Mouse (Mus musculus): ENCODE results near the gene Hsf5. TPM values are rescaled to one million over a fixed set of nuclear protein-coding genes. Genes with fewer than 3 reads are reported as not detected.

The Hsf5 gene
- polyA plus RNA-seq, 1 experiment from 2014 or later = 0.42 TPM

DNA sequence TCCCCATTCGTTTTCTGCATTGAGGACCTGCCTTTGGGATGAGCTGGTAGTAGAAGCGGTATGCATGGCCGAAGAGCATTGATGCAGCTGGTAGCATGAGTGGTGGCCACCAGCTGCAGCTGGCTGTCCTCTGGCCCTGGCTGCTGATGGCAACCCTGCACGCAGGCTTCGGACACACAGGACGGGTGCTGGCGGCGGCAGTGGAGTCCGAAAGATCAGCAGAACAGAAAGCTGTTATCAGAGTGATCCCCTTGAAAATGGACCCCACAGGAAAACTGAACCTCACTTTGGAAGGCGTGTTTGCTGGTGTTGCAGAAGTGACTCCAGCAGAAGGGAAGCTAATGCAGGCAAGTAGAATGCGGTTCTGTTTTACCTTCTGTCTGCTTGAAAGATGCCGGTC lies 47.6 kb downstream of the Hsf5 start:
- Histone ChIP-seq H3K27me3 (peaks cover 14% of the 10 kb centered on the region), H3K36me3 (no peaks in the 10 kb centered on the region), H3K27ac (no peak overlapping the region), H3K9me3 (no peaks in the 10 kb centered on the region), H3K4me3 (peak overlapping the region; percentile 29), H3K4me1 (peaks cover 7% of the 10 kb centered on the region), H3K4me2 (replicated peaks) (peak overlapping the region; percentile 46), H3K9ac (no peak overlapping the region)
- no peak for ATAC-seq (ENCODE audit: low FRiP score, low read depth)
- 60% methylated on average over 12 of the region's 12 CpGs for WGBS

DNA sequence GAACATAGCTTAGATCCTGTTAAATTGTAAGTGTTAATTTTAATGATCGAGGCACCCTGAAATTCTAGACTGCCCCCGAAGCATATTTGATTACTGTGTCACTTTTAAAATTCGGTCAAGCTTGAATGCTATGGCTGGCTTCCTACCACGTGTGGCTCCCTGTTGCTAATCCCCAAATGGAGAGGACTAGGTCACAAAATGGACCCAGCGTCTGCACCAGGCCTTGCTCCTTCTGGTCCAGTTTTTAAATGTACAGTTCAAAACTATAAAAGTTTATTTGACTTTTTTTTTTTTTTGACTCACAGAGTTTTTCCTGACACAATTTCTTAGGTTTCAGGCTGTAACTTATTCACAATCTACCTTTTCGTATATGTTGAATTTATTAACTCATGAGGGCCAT lies 48.3 kb downstream of the Hsf5 start:
- H3K4me1 ChIP-seq = peaks cover 7% of the 10 kb centered on the region
- WGBS = 53% methylated on average over 6 of the region's 6 CpGs
- no peak for ATAC-seq (ENCODE audit: low FRiP score, low read depth)
- H3K27ac ChIP-seq = no peak overlapping the region
- peaks cover 14% of the 10 kb centered on the region for H3K27me3 ChIP-seq
- no peak overlapping the region for H3K4me3 ChIP-seq
- H3K4me2 ChIP-seq (replicated peaks) = no peak overlapping the region
- no peak overlapping the region for H3K9ac ChIP-seq
- H3K9me3 ChIP-seq = no peaks in the 10 kb centered on the region
- H3K36me3 ChIP-seq = no peaks in the 10 kb centered on the region

DNA sequence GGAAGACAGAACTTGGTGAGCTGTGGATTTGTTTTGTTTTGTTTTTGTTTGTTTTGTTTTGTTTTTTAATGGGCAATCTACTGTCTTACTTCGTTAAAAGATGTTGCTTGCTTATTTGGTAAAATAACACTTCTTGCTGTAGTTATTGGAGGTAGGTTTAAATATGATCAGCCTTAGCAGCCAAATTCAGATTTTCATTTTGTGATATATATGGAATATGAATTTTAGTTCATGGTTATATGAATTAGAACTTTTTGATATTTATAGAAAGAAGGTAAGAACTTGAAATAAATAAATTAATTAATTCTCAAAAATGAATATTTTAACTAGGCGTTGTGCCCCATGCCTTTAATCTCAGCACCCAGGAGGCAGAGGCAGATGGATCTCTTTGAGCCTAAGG lies 48.7 kb downstream of the Hsf5 start:
- H3K27ac ChIP-seq = no peak overlapping the region
- H3K4me3 ChIP-seq = 0 out of 2 replicates have a peak overlapping the region, but pooled peaks have one; percentile 11
- H3K36me3 ChIP-seq = no peaks in the 10 kb centered on the region
- H3K9ac ChIP-seq = no peak overlapping the region
- no peak for ATAC-seq (ENCODE audit: low FRiP score, low read depth)
- no peaks in the 10 kb centered on the region for H3K9me3 ChIP-seq
- peaks cover 7% of the 10 kb centered on the region for H3K4me1 ChIP-seq
- H3K27me3 ChIP-seq = peaks cover 14% of the 10 kb centered on the region
- H3K4me2 ChIP-seq (replicated peaks) = peak overlapping the region; percentile 29; the same call in 1 of the 2 replicates
- WGBS = 74% methylated on average over 2 of the region's 2 CpGs

DNA sequence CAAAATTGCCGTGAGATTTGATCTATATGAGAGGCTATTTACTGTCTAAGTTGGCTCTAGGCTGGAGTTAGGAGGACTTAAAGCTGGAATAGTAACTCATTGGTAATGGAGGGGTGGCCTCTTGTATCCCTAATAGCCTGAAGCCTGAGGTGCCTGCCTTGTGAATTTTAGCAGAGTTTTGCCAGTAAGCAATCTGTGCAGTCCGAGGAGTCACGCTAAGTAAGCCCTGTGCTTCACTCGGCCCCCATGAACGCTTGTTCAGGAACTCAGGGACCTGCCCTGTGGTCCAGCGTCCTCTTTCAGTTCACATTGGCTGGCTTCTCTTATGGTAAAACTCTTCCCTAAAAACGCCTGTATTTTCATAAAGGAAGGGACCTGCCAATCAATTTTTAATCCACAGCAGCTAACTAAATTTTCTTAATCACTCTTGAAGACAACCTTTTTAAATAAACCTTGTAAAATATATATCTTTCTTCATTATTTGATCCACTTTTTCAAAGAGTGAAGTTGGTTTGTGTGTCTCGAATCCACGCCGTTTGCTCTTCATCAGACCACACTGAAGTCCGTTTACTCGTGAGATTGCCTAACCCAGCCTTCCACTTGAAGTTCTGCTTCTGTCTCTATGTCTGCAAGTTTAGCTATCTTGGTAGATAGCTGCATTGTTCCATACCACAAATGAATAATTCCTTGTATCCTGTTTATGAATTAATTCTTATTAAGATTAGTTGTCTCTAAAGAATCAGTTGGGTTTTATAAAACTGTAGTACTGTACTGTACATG lies 49.5 kb downstream of the Hsf5 start:
- ATAC-seq (ENCODE audit: low FRiP score, low read depth) = no peak
- Histone ChIP-seq H3K4me2 (replicated peaks) (peak overlapping the region; percentile 29; the same call in 1 of the 2 replicates), H3K4me3 (peak overlapping the region; percentile 11; the same call in 1 of the 2 replicates), H3K27me3 (peaks cover 14% of the 10 kb centered on the region), H3K27ac (no peak overlapping the region), H3K36me3 (no peaks in the 10 kb centered on the region), H3K9me3 (no peaks in the 10 kb centered on the region), H3K4me1 (peaks cover 7% of the 10 kb centered on the region), H3K9ac (no peak overlapping the region)
- WGBS = 68% methylated on average over 12 of the region's 12 CpGs

DNA sequence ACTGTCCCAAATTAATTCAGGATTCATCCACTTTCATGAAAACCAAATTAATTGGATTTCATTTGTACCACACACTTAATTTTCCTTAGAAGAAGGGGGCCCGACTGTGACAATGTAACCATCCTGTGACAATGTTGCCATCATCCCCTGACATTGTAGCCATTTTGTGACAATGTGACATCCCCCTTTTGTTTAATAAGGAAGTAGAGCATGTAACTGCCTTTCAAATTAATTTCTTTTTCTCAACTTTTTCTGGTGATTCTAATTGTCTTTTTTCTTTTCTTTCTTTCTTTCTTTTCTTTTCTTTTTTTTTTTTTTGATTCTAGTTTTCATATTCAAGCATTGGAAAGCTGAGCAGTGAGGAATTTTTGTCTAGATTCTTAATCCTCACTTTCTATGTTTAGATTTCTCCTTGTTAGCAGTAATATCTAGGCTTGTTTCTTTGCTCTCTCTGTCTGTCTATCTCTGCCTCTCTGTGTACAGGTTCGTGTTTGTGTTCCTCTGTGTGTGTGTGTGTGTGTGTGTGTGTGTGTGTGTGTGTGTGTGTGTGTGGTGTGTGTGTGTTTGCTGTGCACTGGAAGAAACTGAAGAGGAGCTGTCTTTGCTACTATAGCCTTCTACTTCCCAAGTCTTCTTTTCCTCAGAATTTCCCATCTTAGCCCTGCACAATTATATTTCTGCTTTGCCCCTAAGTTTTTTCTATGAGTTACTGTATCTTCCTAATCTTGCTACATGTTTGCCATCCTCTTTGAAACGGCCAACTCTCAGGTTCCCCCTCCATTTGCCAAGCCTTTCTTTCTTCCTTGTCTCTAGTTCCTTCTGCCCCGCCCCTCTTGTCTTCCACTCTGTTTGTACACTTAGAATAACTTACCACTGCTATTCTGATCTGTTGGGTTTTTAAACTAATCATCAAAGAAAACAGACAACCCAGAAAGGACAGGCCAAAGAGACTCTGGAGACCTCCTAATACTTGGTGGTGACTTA lies 50.4 kb downstream of the Hsf5 start:
- Histone ChIP-seq H3K36me3 (no peaks in the 10 kb centered on the region), H3K4me3 (no peak overlapping the region), H3K27me3 (peaks cover 14% of the 10 kb centered on the region), H3K4me2 (replicated peaks) (no peak overlapping the region), H3K4me1 (peaks cover 7% of the 10 kb centered on the region), H3K9me3 (no peaks in the 10 kb centered on the region), H3K27ac (no peak overlapping the region), H3K9ac (no peak overlapping the region)
- no peak for ATAC-seq (ENCODE audit: low FRiP score, low read depth)
- WGBS = 76% methylated on average over 4 of the region's 4 CpGs

DNA sequence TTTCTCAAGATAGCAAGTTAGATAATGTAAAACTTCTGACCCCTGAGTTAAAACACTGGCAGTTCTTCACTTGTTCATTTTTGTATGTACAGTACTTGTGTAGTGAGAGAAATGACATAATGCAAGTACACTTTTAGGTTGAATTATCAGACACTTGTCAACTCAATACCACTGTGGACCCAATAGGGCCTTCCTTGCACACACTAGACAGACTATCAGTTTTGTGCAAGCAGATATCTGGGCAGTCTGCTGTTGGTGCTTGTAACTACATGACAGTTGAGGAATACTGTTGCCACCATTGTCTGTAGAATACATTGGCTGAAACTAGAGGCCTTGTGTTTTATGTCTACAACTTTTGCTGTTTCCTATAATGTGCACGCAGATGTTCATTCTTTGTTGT lies 56.3 kb downstream of the Hsf5 start:
- Histone ChIP-seq H3K27me3 (no peaks in the 10 kb centered on the region), H3K4me3 (no peak overlapping the region), H3K4me2 (replicated peaks) (no peak overlapping the region), H3K9me3 (no peaks in the 10 kb centered on the region), H3K9ac (no peak overlapping the region), H3K36me3 (no peaks in the 10 kb centered on the region), H3K27ac (no peak overlapping the region), H3K4me1 (no peaks in the 10 kb centered on the region)
- 92% methylated on average over 1 of the region's 1 CpGs for WGBS
- no peak for ATAC-seq (ENCODE audit: low FRiP score, low read depth)

DNA sequence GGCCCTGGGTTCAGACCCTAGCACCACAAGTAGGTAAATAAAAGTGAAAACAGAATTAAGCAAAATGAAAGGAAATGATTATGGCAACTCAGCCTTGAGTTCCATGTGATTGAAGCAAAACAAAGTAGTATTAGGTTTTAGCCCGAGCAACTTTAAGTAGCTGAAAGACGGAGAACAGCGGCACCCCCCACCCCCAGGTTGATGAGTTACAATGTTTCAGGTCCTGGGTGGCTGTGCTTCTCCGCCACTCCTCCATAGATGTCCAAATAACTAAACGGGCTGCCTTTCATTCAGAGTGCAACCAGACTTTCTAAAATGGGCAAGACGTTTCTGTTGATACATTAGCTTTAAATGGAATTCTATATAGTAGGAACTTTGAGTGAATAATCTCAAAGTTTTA lies 58.6 kb downstream of the Hsf5 start:
- H3K4me1 ChIP-seq = no peaks in the 10 kb centered on the region

DNA sequence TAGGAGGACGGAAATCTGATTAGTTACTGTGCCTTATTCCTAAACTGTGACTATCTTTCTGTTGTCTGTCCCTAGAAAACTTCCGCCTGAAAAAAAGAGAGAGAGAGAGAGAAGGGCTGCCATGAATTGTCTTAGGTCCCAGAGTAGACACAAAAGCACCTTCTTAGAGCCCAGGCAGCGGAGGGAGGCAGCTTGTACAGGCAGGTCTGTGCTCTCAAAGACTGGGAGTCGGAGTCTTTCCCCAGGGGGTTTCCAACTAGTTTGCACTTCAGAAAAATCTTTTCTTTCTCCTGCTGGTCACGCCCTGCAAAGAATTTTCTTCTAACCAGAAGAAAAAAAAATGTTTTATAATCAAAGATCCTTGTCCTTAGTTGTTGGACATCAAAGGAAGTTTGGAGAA lies 60.8 kb downstream of the Hsf5 start:
- no peaks in the 10 kb centered on the region for H3K27me3 ChIP-seq
- H3K4me2 ChIP-seq (replicated peaks) = no peak overlapping the region
- H3K9me3 ChIP-seq = no peaks in the 10 kb centered on the region
- no peaks in the 10 kb centered on the region for H3K4me1 ChIP-seq
- no peak for ATAC-seq (ENCODE audit: low FRiP score, low read depth)
- H3K27ac ChIP-seq = no peak overlapping the region
- H3K36me3 ChIP-seq = no peaks in the 10 kb centered on the region
- 62% methylated on average over 5 of the region's 5 CpGs for WGBS
- H3K4me3 ChIP-seq = no peak overlapping the region
- H3K9ac ChIP-seq = no peak overlapping the region

More for the DNA sequence above, 58.6 kb downstream of the Hsf5 start:
- no peak overlapping the region for H3K27ac ChIP-seq
- no peak overlapping the region for H3K4me3 ChIP-seq
- no peaks in the 10 kb centered on the region for H3K9me3 ChIP-seq
- no peaks in the 10 kb centered on the region for H3K27me3 ChIP-seq
- H3K9ac ChIP-seq = no peak overlapping the region
- ATAC-seq (ENCODE audit: low FRiP score, low read depth) = no peak
- WGBS = 90% methylated on average over 6 of the region's 6 CpGs
- H3K4me2 ChIP-seq (replicated peaks) = no peak overlapping the region
- no peaks in the 10 kb centered on the region for H3K36me3 ChIP-seq

DNA sequence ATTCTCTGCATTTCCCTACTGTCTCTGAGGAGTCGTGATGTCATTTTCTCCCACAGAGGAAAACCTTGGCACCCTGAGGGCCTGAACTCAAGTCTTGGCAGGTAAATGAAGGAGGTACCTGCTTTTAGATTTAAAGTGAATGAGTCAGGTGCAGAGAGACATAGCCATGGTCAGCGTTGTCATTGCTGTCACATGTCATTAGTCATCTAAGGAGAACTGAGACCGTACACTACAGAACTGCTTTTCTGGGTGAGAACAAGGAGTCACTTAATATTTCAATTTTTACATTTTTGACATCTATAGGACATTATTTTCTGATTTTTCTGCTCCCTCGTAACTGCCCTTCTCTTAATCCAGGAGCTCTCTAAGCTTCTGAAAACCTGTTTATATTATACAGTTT lies 61.6 kb downstream of the Hsf5 start:
- no peak overlapping the region for H3K9ac ChIP-seq
- H3K4me1 ChIP-seq = peaks cover 6% of the 10 kb centered on the region
- WGBS = 83% methylated on average over 4 of the region's 4 CpGs
- no peaks in the 10 kb centered on the region for H3K27me3 ChIP-seq
- H3K4me2 ChIP-seq (replicated peaks) = no peak overlapping the region
- H3K4me3 ChIP-seq = no peak overlapping the region
- no peaks in the 10 kb centered on the region for H3K9me3 ChIP-seq
- no peaks in the 10 kb centered on the region for H3K36me3 ChIP-seq
- H3K27ac ChIP-seq = no peak overlapping the region
- no peak for ATAC-seq (ENCODE audit: low FRiP score, low read depth)

DNA sequence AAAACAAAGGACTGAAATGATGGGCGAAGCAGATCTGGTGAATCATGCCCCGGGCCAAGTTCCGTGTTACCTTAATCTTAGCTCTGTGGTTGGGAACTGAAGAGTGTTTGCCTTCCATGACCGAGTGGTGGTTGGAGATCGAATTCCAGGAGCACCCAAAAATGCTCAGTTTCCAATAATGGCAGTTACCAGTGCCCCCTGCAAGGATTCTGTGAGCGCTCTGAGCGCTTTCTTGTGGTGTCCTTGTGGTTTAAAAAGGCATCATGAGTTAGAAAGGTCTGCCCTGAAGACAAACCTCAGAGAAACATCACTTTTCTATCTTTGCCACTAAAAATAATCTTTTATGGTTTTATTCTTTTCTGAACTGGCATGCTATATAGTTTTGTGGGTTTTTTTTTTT lies 62.0 kb downstream of the Hsf5 start:
- Histone ChIP-seq H3K27ac (no peak overlapping the region), H3K36me3 (no peaks in the 10 kb centered on the region), H3K4me2 (replicated peaks) (no peak overlapping the region), H3K9me3 (no peaks in the 10 kb centered on the region), H3K4me1 (peaks cover 6% of the 10 kb centered on the region), H3K27me3 (no peaks in the 10 kb centered on the region), H3K4me3 (no peak overlapping the region), H3K9ac (no peak overlapping the region)
- ATAC-seq (ENCODE audit: low FRiP score, low read depth) = no peak
- 85% methylated on average over 7 of the region's 7 CpGs for WGBS

DNA sequence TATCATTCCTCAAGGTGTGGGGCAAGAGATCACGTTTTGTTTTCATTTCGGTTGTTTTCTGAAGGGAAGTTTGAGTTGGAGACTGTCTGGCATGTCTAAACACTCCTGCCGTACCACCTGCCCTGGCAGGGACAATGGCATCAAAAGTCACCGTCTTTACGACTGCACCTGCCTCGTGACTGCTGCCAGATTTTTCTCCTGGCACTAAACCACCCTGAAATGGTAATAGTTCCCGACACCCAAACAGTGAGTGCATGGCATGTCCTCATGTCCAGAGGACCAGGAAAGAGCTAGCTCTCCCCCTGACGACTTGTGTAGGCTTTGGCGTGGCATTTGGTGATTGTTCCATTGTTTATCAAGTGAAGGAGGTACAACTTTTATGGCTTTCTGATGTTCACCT lies 63.8 kb downstream of the Hsf5 start:
- Histone ChIP-seq H3K4me1 (peaks cover 6% of the 10 kb centered on the region), H3K4me3 (no peak overlapping the region), H3K4me2 (replicated peaks) (no peak overlapping the region), H3K9ac (no peak overlapping the region), H3K27ac (no peak overlapping the region), H3K27me3 (no peaks in the 10 kb centered on the region), H3K36me3 (no peaks in the 10 kb centered on the region), H3K9me3 (no peaks in the 10 kb centered on the region)
- 80% methylated on average over 9 of the region's 9 CpGs for WGBS
- ATAC-seq (ENCODE audit: low FRiP score, low read depth) = no peak

DNA sequence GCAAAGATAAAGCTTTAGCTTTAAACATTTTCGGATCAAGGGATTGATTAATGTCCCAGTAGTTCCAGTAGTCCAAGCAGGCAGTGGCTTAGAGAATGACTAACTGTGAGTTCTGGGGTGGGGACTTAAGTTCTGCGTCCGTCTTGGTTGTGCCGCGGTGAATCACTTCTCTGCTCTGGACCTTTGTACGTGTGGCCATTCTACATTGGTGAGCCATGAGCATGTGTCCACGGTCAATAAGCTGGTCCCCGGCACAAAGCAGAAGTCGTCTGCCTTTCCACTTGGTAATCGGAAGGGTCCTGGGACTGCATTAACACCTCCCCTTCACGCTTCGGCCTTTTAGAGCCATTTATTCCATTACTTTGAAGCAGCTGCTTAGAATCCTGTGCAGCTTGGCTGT lies 65.1 kb downstream of the Hsf5 start:
- H3K4me2 ChIP-seq (replicated peaks) = no peak overlapping the region
- H3K36me3 ChIP-seq = no peaks in the 10 kb centered on the region
- H3K4me3 ChIP-seq = no peak overlapping the region
- no peak overlapping the region for H3K9ac ChIP-seq
- no peaks in the 10 kb centered on the region for H3K27me3 ChIP-seq
- H3K9me3 ChIP-seq = no peaks in the 10 kb centered on the region
- 61% methylated on average over 12 of the region's 12 CpGs for WGBS
- no peak overlapping the region for H3K27ac ChIP-seq
- H3K4me1 ChIP-seq = peaks cover 6% of the 10 kb centered on the region
- ATAC-seq (ENCODE audit: low FRiP score, low read depth) = no peak

All from limb, embryonic 13.5 days (tissue).